Mouse (Mus musculus): ENCODE data around the gene Diexf.

Diexf gene

GRCm38 (mm10) chr1:193129786-193130455, at the start of gene Diexf:
Gene Diexf, minus strand, starts transcription at chr1:193130272.
- DNase-seq, result peak; percentile 99

DNA sequence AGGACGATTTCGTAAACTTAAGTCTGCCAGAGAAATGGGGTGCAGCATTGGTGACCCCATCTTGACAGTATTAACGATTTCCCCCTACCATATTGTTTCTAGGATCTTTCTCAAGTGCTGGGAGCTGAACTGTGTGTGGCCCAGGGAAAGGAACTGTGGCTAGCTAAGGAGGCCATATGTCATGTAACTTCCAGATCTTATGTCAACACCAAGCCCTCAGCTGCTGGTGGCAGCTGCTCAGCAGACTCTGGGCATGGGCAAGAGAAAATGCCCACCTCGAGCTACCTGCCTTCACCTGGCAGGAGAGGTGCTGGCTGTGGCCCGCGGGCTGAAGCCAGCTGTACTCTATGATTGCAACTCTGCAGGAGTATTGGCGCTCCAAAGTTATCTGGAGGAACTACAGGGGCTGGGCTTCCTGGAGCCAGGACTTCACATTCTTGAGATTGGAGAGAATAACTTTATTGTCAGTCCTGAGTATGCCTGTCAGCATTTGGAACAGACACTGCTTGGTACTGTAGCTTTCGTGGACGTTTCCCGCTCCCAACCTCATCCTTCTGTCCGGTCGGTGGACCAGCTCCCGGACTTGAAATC, 44.2 kb upstream of the Diexf start:
- no peak for DNase-seq

DNA sequence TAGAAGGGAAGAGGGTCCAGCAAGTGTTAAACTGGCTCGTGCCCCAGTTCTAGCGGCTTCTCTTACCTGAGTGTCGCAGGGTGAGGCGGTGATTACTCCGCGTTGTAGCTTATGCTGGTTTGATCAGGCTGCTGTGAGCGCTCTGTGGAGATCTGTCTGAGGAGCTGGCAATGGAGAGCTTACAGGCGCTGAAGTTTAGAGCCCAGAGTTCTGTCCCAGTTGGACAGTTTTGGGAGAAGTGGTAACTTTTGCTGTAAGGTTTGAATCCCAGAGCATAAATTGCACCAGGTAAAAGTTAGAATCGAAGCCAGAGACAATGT, 43.7 kb upstream of the Diexf start:
- DNase-seq, result no peak

GRCm38 (mm10) chr1:193172991-193173809, 43.1 kb upstream of the Diexf start:
- peak; percentile 97 for DNase-seq

DNA sequence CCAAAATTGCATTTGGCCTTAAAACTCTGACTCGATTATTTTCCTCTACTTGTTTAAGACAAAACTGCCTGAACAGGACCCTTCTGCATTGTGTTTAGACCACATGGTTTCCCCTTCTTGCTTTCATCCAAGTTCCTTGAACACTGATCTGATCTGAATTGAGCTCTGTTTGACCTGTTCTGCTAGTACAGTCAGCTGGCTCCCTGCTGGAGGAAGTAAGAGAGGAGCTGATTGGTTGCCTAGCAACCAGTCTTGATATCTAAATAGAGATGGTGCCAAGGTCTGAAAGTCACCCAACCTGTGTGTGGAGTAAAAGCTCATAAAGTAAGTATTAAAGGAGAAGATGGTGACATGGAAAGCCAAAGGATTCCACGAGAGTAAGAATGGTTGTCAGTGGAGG, 39.8 kb upstream of the Diexf start:
- DNase-seq, result no peak

DNA sequence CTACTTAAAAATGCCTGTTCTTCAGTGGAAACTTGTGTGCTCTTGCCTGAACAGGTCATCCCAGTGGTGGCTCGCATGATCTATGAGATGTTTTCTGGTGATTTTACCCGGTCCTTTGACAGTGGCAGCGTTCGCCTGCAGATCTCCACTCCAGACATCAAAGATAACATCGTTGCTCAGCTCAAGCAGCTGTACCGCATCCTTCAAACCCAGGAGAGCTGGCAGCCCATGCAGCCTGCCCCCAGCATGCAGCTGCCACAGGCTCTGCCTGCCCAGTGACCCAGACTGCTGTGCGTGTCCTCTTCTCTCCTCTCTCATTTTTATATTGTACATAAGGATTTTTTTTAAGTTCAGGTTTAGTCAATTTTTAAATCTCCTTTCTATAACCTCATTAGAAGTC, 39.2 kb upstream of the Diexf start:
- DNase-seq, result no peak

DNA sequence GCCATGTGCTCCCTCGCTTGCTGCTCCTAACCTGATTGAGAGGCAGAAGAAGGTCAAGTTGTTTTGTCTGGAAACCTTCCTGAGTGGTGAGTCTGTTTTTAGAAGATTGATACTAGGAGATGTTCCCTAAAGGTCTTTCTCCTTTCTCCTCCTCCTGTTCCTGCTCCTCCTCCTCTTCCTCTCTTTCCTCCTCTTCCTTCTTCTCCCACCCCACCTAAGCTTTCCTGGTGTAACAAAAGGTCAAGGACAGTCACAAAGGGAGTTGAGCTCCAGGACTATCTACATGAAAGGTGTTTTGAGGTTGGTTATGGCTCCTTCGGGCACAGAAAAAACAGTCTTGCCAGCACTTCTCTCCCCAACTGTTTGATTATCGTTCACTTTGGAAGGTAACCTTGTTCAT, 37.7 kb upstream of the Diexf start, which contains the start of gene A130010J15Rik:
Gene A130010J15Rik (plus strand): TSS at position 301 of the 400 bp plus-strand sequence.
- DNase-seq, result no peak

- peak; percentile 76 for DNase-seq
Observed at GRCm38 (mm10) chr1:193160317-193161032, 30.4 kb upstream of the Diexf start.

- no peak for DNase-seq
Observed at GRCm38 (mm10) chr1:193159613-193160012, 29.5 kb upstream of the Diexf start.

- DNase-seq, result no peak
Observed at GRCm38 (mm10) chr1:193159163-193159562, 29.1 kb upstream of the Diexf start.

DNA sequence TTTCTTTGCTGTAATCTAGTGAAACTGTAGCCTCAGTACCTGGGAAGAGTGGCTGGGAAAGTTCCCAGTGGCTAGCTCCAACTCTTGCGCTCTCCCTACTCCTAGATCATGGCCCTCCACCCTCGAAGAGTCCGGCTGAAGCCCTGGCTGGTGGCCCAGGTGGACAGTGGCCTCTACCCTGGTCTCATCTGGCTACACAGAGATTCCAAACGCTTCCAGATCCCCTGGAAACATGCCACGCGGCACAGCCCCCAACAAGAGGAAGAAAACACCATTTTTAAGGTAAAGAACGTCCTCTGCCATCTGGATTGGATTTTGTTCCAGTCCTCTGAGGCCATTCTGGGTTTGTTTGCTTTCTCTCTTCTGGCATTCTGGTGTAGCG, 27.0 kb upstream of the Diexf start:
- no peak for DNase-seq

GRCm38 (mm10) chr1:193156316-193157110, 26.4 kb upstream of the Diexf start:
- peak; percentile 38 for DNase-seq

- DNase-seq, result peak; percentile 50
Observed at GRCm38 (mm10) chr1:193153561-193153960, 23.5 kb upstream of the Diexf start.

GRCm38 (mm10) chr1:193152872-193153271, 22.8 kb upstream of the Diexf start, which contains the start of gene Irf6:
Gene Irf6, plus strand, starts transcription at chr1:193153111.
- peak; percentile 88 for DNase-seq

DNA sequence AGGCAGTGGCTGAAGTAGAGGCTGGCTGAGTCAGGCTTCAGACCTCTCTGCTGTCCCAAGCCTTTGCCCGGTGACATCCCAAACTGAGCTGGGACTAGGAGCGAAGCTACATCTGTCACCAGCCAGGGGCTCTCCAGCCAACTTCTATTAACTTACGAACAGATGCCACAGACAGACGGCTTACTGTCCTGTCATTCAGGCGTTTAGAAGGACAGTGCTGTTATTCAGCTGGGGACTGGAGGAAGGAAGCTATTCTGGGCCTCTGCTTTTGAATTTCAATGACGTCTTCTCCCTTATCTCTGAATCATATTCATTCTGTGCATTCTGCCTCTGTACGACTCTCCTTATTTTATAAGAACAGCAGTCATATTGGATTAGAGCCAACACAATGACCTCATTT, 21.1 kb upstream of the Diexf start:
- DNase-seq, result no peak

- DNase-seq, result no peak
Observed at GRCm38 (mm10) chr1:193149231-193149630, 19.2 kb upstream of the Diexf start.

DNA sequence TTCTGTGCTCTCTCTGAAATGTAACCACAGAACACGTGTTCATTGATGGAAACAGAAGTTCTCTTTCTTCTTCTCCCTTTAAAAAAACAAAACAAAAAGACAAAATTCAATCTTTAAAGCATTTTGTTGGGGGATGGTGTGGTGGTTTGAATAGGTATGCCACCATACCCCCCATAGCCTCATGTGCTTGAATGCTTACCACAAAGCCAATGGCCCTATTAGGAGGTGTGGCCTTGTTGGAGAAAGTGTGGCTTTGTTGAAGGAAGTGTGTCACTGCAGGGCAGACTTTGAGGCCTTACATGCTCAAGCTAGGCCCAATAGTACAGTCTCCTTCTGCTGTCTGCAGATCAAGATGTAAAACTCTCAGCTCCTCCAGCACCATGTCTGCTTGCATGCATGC, 16.3 kb upstream of the Diexf start:
- DNase-seq, result no peak

GRCm38 (mm10) chr1:193145101-193145500, 15.0 kb upstream of the Diexf start:
- no peak for DNase-seq

DNA sequence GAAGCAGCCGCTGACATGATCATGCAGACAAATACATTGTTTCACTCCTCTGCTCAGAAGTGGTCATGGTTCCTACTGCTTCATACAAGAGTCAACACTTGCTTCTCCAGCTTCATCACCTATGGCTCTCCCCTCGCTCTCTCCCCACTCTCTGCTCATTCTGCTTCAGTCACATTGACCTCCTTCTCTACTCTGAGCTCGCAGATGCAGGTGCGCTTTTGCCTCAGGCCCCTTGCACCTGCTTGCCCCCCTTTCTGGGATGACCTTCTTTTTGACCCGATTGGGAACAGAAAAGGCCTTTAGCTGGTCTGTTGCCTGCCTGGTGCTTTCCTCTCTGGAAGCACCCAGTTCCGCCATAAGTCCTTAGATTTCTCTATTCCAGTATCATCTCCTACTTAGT, 14.4 kb upstream of the Diexf start:
- no peak for DNase-seq

DNA sequence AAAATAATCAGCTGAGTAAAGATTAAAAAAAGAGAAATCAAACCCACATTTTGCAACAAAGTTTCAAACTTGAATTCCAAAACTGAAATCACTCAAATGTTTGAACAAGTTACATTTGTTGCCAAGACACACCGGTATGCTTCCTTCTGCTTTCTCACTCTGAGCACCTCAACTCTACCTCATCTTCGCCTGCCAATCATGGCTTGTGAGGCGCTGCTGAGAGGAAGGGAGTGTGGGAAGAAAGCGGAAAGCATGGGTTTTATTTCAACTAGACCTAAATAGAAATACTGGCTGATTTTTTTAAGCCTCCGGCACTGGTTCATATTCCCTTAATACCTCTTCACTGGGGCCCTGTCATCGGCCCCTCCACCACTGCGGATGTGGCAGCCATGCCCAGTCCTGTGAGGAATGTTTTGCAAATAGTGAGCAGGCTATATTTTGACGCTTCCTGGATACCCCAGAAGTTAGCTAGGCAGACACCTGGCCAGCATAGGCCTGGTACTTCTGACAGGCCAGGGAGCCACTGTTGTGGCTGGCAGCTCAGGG, 12.5 kb upstream of the Diexf start:
- no peak for DNase-seq

GRCm38 (mm10) chr1:193141118-193141517, 11.0 kb upstream of the Diexf start:
- DNase-seq, result no peak

GRCm38 (mm10) chr1:193138669-193139068, 8.6 kb upstream of the Diexf start:
- DNase-seq, result no peak

Data from kidney, postnatal 10 days (tissue).